Mouse (Mus musculus): ENCODE results near the gene Gm16181. TPM values are rescaled to one million over a fixed set of nuclear protein-coding genes. Genes with fewer than 3 reads are reported as not detected.
"Not testable (repeated sequence)": the region's sequence is repeated elsewhere in the genome, so short reads cannot be mapped to it uniquely, and the experiment has no call there.

Gene Gm16181
- total RNA-seq, 2 experiments from 2014 or later = not detected

GRCm38 (mm10) chr17:35224641-35225040 is 4.0 kb downstream of the Gm16181 start:
- intact Hi-C loops (cut with DNase I) = no loop called here
- no peak for DNase-seq (ENCODE audit: low spot score in 2 of 2)

DNA sequence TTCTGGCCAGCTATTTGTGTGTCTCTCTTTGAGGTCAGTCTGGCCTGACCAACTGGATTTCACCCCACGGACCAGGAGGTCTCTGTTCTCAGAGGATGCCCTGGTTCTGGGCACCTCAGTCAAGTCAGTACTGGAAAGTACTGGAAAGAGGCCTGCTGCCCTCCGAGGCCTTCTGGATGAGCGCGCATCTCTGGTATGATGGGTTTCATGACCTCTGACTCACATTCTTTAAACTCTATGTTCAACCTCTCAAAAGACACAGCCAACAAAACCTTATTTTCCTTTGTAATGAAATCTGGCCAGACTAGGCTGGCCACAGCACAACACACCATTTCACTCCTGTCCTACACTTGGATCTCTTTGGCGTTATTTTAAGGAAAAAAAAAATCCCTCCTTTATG is 4.8 kb downstream of the Gm16181 start:
- DNase-seq (ENCODE audit: low spot score in 2 of 2) = no peak
- intact Hi-C loops (cut with DNase I) = no loop called here

DNA sequence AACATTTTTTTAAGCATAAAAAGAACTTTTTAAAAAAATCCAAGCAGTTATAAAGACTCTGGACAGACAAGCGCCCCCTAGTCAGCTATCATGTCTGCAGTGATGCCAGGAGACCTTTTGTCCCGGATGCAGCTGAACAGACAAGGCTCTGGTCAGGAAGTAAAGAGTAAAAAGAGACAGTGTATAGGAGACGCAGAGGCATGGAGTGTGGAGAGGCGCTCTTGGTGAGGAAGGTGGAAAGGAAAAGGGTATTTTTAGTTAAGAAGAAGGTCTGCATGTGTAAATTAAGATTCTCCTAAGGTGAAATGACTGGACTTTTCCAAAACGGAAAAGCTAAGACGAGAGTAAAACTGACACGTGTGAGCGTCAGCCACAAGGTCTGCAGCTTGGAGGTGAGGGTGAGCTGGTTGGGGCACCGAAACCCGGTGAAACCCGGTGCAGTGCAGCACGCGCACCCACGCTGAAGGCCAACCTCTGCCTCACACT is 6.0 kb downstream of the Gm16181 start:
- intact Hi-C loops (cut with DNase I) = no loop called here
- no peak for DNase-seq (ENCODE audit: low spot score in 2 of 2)

- no peak for DNase-seq (ENCODE audit: low spot score in 2 of 2)
- intact Hi-C loops (cut with DNase I) = loop anchor here (5.0 to 10.0 kb wide), 2 partner anchors 34 to 226 kb away; partner anchors contain the start of gene Vars
Observed at GRCm38 (mm10) chr17:35231022-35231421, 10.4 kb downstream of the Gm16181 start.

DNA sequence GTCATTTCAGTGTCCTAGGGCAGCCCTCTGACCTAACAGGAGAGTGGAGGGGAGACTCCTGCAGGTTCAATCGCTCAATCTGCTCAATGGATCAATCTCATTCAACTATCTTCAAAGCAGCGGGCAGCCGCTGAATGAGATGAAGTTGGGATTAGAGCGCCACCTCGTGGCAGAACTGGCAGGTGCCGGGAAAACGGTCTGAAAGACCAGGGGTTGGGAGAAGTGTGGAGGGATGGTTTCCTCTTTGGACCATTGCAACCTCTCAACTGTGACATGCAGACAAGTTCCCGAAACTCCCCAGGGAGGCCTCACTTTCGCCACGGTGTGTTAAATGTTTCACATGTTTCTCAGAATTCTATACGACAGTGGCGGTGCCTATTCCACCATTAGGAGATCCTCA is 11.4 kb downstream of the Gm16181 start:
- intact Hi-C loops (cut with DNase I) = loop anchor here (2.0 to 10.0 kb wide), 3 partner anchors 35 to 227 kb away; partner anchors contain the start of gene Vars
- peak; percentile 72 to 81 for DNase-seq (ENCODE audit: low spot score in 2 of 2)

GRCm38 (mm10) chr17:35232659-35233058 is 12.0 kb downstream of the Gm16181 start:
- no peak for DNase-seq (ENCODE audit: low spot score in 2 of 2)
- intact Hi-C loops (cut with DNase I) = loop anchor here (2.0 to 10.0 kb wide), 3 partner anchors 35 to 228 kb away; partner anchors contain the start of gene Vars

DNA sequence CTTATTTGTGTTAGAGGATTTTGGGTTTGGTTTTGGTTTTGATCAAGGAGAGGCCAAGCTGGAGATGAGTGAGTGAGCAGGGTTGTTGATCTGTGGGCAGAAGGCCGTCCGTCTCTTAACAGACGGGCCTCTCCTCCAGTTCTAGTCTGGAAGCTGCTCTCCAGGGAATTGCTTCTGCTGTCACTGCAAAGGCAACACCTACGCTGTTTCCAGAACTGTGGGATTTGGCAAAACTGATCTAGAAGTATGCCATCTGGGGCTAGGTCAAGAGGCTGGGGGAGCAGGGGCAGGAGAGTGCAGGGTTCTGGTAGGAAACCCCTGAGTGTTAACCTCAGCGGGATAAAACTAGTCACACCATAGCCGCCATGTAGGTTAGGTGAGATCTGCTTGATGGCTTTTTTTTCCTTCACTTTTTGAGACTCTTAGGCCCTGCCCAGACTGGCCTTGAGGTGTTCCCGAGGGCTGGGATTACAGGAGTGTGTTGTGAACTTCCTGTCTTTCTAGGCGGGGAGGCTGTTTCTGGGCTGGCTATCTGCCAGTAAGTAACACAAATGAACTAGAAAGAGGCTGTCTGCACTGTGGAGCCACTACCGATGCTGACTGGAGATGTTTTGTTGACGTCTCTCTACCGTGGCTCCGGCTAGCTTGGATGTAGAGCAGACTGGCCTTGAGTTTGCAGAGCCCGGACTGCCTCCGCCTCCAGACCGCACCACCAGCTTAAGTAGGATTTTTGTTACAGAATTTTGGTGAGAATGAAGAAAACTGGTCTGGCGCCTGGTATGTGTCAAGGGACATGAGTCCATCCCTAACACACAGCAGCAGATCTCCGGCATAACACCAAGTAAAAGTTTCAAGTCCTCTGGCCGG is 12.7 kb downstream of the Gm16181 start, which contains the start of gene Atp6v1g2:
Gene Atp6v1g2 (plus strand): TSS at position 547 of the 867 bp plus-strand sequence.
- DNase-seq (ENCODE audit: low spot score in 2 of 2) = no peak
- intact Hi-C loops (cut with DNase I) = loop anchor here (2.0 to 10.0 kb wide), 3 partner anchors 36 to 229 kb away; partner anchors contain the start of gene Vars

- DNase-seq (ENCODE audit: low spot score in 2 of 2) = not testable (repeated sequence)
- intact Hi-C loops (cut with DNase I) = loop anchor here (5.0 to 10.0 kb wide), 2 partner anchors 37 to 229 kb away; partner anchors contain the start of gene Vars
Observed at GRCm38 (mm10) chr17:35234090-35234489, 13.5 kb downstream of the Gm16181 start.

- intact Hi-C loops (cut with DNase I) = loop anchor here (5.0 to 10.0 kb wide), 5 partner anchors 38 to 643 kb away; partner anchors contain the start of genes C2, Csnk2b, Ehmt2 and Gpank1
- no peak for DNase-seq (ENCODE audit: low spot score in 2 of 2)
Observed at GRCm38 (mm10) chr17:35234903-35235302, 14.3 kb downstream of the Gm16181 start.

- DNase-seq (ENCODE audit: low spot score in 2 of 2) = peak; percentile 89 to 91
- intact Hi-C loops (cut with DNase I) = loop anchor here (2.0 to 10.0 kb wide), 5 partner anchors 71 to 644 kb away; partner anchors contain the start of genes C2, Csnk2b, Ehmt2 and Gpank1
Observed at GRCm38 (mm10) chr17:35235614-35236389, 15.2 kb downstream of the Gm16181 start, which contains the start of gene Nfkbil1. TSS of gene Nfkbil1 (minus strand) at chr17:35235792.

DNA sequence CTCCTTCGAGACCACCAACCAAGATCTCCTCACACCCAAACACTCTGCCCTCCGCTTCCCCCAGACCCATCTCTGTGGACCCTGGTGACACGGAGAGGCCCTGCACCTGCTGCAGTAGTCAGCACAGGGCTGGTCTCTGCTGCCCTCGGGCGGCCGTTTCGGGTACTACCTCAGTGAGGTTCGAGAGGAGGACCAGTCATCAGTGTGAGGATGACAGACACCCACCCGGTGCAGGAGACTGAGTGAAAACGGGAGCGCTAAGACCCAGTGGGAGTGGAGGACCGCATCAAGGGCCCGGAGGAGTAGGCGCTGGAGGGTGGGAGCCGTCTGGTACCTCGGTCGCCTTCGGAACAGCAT is 15.7 kb downstream of the Gm16181 start:
- intact Hi-C loops (cut with DNase I) = loop anchor here (2.0 to 10.0 kb wide), 5 partner anchors 72 to 644 kb away; partner anchors contain the start of genes C2, Csnk2b, Ehmt2 and Gpank1

GRCm38 (mm10) chr17:35236996-35237395 is 16.4 kb downstream of the Gm16181 start:
- DNase-seq (ENCODE audit: low spot score in 2 of 2) = no peak
- intact Hi-C loops (cut with DNase I) = loop anchor here (2.0 to 10.0 kb wide), 5 partner anchors 72 to 645 kb away; partner anchors contain the start of genes C2, Csnk2b, Ehmt2 and Gpank1

More for the DNA sequence above, 15.7 kb downstream of the Gm16181 start:
- peak; percentile 99 for DNase-seq (ENCODE audit: low spot score in 2 of 2)

DNA sequence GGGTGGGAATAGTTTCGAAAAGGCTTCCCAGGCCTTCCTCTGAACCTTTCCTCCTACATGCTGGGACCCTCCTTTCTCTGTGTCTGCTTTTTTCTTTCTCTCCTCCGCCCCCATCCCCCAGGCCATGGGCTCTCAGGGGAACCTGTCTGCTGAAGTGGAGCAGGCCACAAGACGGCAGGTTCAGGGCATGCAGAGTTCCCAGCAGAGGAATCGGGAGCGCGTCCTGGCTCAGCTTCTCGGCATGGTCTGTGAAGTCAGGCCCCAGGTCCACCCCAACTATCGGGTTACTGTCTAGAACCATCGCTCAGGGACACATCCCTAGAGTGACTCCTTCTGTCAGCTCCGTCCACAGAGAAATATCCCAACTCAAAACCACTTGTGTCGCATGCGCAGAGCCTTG is 16.9 kb downstream of the Gm16181 start:
- intact Hi-C loops (cut with DNase I) = loop anchor here (2.0 to 10.0 kb wide), 5 partner anchors 73 to 645 kb away; partner anchors contain the start of genes C2, Csnk2b, Ehmt2 and Gpank1
- DNase-seq (ENCODE audit: low spot score in 2 of 2) = no peak

- DNase-seq (ENCODE audit: low spot score in 2 of 2) = no peak
- intact Hi-C loops (cut with DNase I) = loop anchor here (5.0 to 10.0 kb wide), 5 partner anchors 117 to 647 kb away; partner anchors contain the start of genes C2, Csnk2b, Dxo and Ehmt2
Observed at GRCm38 (mm10) chr17:35239700-35240099, 19.1 kb downstream of the Gm16181 start.

- no peak for DNase-seq (ENCODE audit: low spot score in 2 of 2)
- intact Hi-C loops (cut with DNase I) = loop anchor here (5.0 kb wide), 1 partner anchor 403 kb away; the partner anchor contains the start of genes Dxo and Stk19
Observed at GRCm38 (mm10) chr17:35240384-35241304, 20.0 kb downstream of the Gm16181 start.

DNA sequence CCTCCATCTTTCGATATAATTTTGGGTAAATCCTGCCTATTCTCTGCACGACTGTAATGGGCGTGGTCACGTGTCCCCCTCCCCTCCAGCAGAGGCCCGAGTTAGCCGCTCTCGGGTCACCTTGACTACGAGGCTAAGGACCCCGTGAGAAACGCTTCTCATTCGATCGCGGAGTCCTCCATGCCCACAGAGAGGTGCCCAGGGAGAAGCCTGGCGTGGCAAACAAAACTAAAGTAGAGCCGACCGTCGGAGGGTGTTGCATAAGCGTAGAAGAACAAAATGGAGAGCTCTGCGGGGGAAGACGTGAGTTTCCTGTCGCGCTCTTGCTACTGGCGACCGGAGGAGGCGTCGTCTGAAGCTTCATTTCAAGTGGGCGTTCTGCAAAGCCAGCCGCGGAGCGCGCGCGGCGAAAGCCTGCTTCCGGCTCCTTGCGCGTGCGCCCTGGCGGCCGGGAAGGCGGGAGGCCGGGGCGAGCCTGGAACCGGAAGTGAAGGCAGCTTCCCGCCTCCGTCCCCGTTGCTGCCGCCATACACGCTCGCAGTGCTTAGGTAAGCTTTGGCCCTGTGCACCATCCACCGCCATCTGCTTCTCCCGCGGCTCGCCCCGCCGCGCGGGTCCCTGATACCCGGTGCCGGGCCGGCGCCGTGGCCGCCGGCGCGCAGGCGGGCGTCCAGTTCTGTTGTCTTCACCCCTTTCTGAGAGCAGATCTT is 20.8 kb downstream of the Gm16181 start, which contains the start of gene Ddx39b:
Gene Ddx39b (plus strand): TSS at position 442 of the 710 bp plus-strand sequence.
- intact Hi-C loops (cut with DNase I) = loop anchor here (5.0 kb wide), 1 partner anchor 404 kb away; the partner anchor contains the start of genes Dxo and Stk19

More for the DNA sequence above, 20.8 kb downstream of the Gm16181 start, which contains the start of gene Ddx39b:
- DNase-seq (ENCODE audit: low spot score in 2 of 2) = peak; percentile 97 to 98

All from left cerebral cortex, postnatal 36 days (tissue).